Mouse (Mus musculus) stomach, embryonic 14.5 days (tissue): ENCODE measurements around the gene Bace2. TPM values are rescaled to one million over a fixed set of nuclear protein-coding genes. Genes with fewer than 3 reads are reported as not detected.

Source experiments
- ATAC-seq: fragments of 200-750 bp; cut with Nextera tagmentation; 2 replicates; pipeline ENCODE4 v1.8.0; 2017; ENCODE audit warnings: low read depth, moderate TSS enrichment; ENCODE audit not compliant: insufficient number of reproducible peaks, insufficient read depth, low FRiP score
- H3K27ac ChIP-seq: fragments of 300-500 bp; sonication (generic); 2 replicates; pipeline ENCODE4 v1.5.1; 2014; ENCODE audit warnings: mild to moderate bottlenecking, low read length, moderate library complexity, mixed read lengths
- H3K27me3 ChIP-seq: fragments of 300-500 bp; sonication (generic); 2 replicates; pipeline ENCODE4 v1.6.1; 2014; ENCODE audit warnings: low read length, control low read depth, mixed read lengths; ENCODE audit not compliant: control insufficient read depth, insufficient read depth
- H3K36me3 ChIP-seq: fragments of 300-500 bp; sonication (generic); 2 replicates; pipeline ENCODE4 v1.6.1; 2014; ENCODE audit warnings: mild to moderate bottlenecking, control low read depth, low read length, moderate library complexity, mixed read lengths; ENCODE audit not compliant: control insufficient read depth, insufficient read depth
- H3K4me1 ChIP-seq: fragments of 300-500 bp; sonication (generic); 2 replicates; pipeline ENCODE4 v1.6.1; 2014; ENCODE audit warnings: low read length, control low read depth, mixed read lengths; ENCODE audit not compliant: control insufficient read depth, insufficient read depth
- H3K4me2 ChIP-seq: fragments of 300-500 bp; sonication (generic); replicated peaks from 2 replicates; pipeline ENCODE4 v1.6.1; 2014; ENCODE audit warnings: low read depth, low read length, control low read depth
- H3K4me3 ChIP-seq: fragments of 300-500 bp; sonication (generic); 2 replicates; pipeline ENCODE4 v1.5.1; 2014; ENCODE audit warnings: low read depth, low read length, control low read depth
- H3K9ac ChIP-seq: fragments of 300-500 bp; sonication (generic); replicated peaks from 2 replicates; pipeline ENCODE4 v1.6.1; 2014; ENCODE audit warnings: low read depth, mild to moderate bottlenecking, control low read depth, low read length, moderate library complexity, mixed read lengths
- H3K9me3 ChIP-seq: fragments of 300-500 bp; sonication (generic); 2 replicates; pipeline ENCODE4 v1.6.1; 2016; ENCODE audit warnings: low read depth, low read length, control low read depth; ENCODE audit not compliant: control insufficient read depth
- WGBS: fragments of 180-500 bp; shearing (Covaris S2); extraction: QIAGEN DNeasy Blood & Tissue Kit; methylation state at CpG from one replicate; pipeline ENCODE4 v1.1.7; 2014; 5-methylcytosine and 5-hydroxymethylcytosine counted together
- polyA plus RNA-seq: library from polyadenylated mRNA; unstranded; fragments of >200 nt; fragmentation: Nextera tagmentation; extraction: Ambion mirVana; gene quantifications from 2 replicates; pipeline ENCODE4 v1.2.1, GENCODE M21; 2014

The Bace2 gene
- 89.0 and 110 TPM in 2 replicates for polyA plus RNA-seq

DNA sequence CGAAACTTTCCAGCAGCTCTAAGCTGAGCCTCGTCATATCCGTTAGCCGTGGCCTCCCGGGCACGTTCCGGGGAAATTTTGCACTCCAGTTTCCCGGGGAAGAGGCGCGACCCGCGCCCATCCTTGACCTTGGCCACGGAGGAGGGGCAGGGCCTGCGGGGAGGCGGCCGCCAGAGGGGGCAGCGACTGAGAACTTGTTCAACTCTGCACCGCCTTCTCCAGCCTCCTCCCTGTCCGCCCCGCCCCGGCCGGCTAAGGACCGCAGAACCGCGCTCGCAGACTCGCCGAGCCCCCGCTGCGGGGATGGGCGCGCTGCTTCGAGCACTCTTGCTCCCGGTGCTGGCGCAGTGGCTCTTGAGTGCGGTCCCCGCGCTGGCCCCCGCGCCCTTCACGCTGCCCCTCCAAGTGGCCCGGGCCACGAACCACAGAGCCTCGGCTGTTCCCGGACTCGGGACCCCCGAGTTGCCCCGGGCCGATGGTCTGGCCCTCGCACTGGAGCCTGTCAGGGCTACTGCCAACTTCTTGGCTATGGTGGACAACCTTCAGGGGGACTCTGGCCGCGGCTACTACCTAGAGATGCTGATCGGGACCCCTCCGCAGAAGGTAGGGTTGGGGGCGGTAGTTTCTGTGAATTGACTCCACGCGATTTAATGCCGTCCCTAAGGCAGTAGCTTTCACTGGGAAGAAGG, at the start of gene Bace2:
Bace2 (plus strand) TSS at position 244 of the 689 bp plus-strand sequence.
- H3K27me3 ChIP-seq: 0 out of 2 replicates have a peak, but pooled peaks cover 3% of the 10 kb centered on the region
- under 1% methylated on average over 58 of the region's 58 CpGs for WGBS
- peak within 1 kb of the TSS; percentile 98 for H3K4me2 ChIP-seq
- H3K36me3 ChIP-seq: no peaks in the 10 kb centered on the region
- ATAC-seq: peak; percentile 84
- H3K27ac ChIP-seq: peak within 1 kb of the TSS; percentile 27; the same call in 1 of the 2 replicates
- H3K4me3 ChIP-seq: peak within 1 kb of the TSS; percentile 53
- H3K9ac ChIP-seq: peak within 1 kb of the TSS; percentile 22; the same call in 1 of the 2 replicates
- H3K9me3 ChIP-seq: no peaks in the 10 kb centered on the region
- H3K4me1 ChIP-seq: no peaks in the 10 kb centered on the region

- no peaks in the 10 kb centered on the region for H3K27me3 ChIP-seq
- no peak overlapping the region for H3K27ac ChIP-seq
- no peak overlapping the region for H3K4me2 ChIP-seq
- ATAC-seq: no peak
- 70% methylated on average over 4 of the region's 4 CpGs for WGBS
- H3K4me3 ChIP-seq: no peak overlapping the region
- H3K36me3 ChIP-seq: no peaks in the 10 kb centered on the region
- H3K9me3 ChIP-seq: no peaks in the 10 kb centered on the region
- no peaks in the 10 kb centered on the region for H3K4me1 ChIP-seq
- no peak overlapping the region for H3K9ac ChIP-seq
These were observed 48.9 kb upstream of the Bace2 start for GRCm38 (mm10) chr16:97307594-97307993.

- ATAC-seq: no peak
- H3K27ac ChIP-seq: no peak overlapping the region
- H3K9ac ChIP-seq: no peak overlapping the region
These were observed 46.6 kb upstream of the Bace2 start for GRCm38 (mm10) chr16:97309796-97310569.

DNA sequence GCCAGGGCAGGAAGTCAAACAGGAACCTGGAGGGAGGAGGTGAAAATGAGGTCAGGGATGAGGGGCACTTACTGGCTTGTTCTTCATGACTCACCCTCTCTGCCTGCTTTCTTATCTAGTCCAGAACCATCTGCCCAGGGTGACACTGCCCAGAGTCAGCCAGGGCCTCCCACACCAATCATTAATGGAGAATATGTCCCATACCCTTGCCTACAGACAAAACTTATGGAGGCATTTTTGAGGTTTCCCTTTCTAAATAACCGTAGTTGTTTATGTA, 46.0 kb upstream of the Bace2 start:
- 49% methylated on average over 1 of the region's 1 CpGs for WGBS
- H3K4me2 ChIP-seq: no peak overlapping the region
- no peak overlapping the region for H3K9ac ChIP-seq
- no peaks in the 10 kb centered on the region for H3K4me1 ChIP-seq
- H3K9me3 ChIP-seq: no peaks in the 10 kb centered on the region
- H3K27ac ChIP-seq: no peak overlapping the region
- no peak for ATAC-seq
- no peak overlapping the region for H3K4me3 ChIP-seq
- no peaks in the 10 kb centered on the region for H3K27me3 ChIP-seq
- H3K36me3 ChIP-seq: no peaks in the 10 kb centered on the region

More at GRCm38 (mm10) chr16:97309796-97310569, 46.6 kb upstream of the Bace2 start:
- Histone ChIP-seq H3K27me3 (no peaks in the 10 kb centered on the region), H3K4me3 (no peak overlapping the region), H3K4me2 (no peak overlapping the region), H3K9me3 (no peaks in the 10 kb centered on the region), H3K4me1 (no peaks in the 10 kb centered on the region), H3K36me3 (no peaks in the 10 kb centered on the region)
- WGBS: 65% methylated on average over 4 of the region's 4 CpGs

GRCm38 (mm10) chr16:97312960-97313686, 43.4 kb upstream of the Bace2 start:
- Histone ChIP-seq H3K4me2 (no peak overlapping the region), H3K27me3 (no peaks in the 10 kb centered on the region), H3K4me1 (no peaks in the 10 kb centered on the region), H3K27ac (no peak overlapping the region), H3K9me3 (no peaks in the 10 kb centered on the region), H3K36me3 (no peaks in the 10 kb centered on the region), H3K4me3 (no peak overlapping the region), H3K9ac (no peak overlapping the region)
- peak; percentile 23; the same call in 1 of the 2 replicates for ATAC-seq
- WGBS: 24% methylated on average over 10 of the region's 10 CpGs

DNA sequence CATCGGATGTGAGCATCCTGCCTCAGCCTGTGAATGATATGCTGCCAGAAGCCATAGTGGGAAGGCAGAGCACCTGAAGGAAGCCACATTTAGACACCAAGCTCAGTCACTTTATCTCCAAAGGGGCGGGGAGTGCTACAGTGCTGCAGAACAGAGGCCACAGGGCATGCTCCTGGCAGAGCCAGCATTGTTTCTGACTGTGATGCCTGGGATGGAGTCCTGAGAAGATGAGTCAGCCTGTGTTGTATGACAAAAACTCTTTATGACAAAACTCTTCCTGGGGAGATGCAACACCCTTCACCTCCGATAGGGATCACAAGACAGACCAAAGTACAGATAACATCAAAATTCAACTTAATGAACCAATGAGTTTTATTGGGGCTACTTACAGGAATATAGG, 35.0 kb upstream of the Bace2 start:
- no peak for ATAC-seq
- no peaks in the 10 kb centered on the region for H3K36me3 ChIP-seq
- no peaks in the 10 kb centered on the region for H3K27me3 ChIP-seq
- H3K4me3 ChIP-seq: no peak overlapping the region
- H3K27ac ChIP-seq: no peak overlapping the region
- no peaks in the 10 kb centered on the region for H3K4me1 ChIP-seq
- WGBS: 71% methylated on average over 3 of the region's 3 CpGs
- H3K9ac ChIP-seq: no peak overlapping the region
- no peak overlapping the region for H3K4me2 ChIP-seq
- H3K9me3 ChIP-seq: no peaks in the 10 kb centered on the region

DNA sequence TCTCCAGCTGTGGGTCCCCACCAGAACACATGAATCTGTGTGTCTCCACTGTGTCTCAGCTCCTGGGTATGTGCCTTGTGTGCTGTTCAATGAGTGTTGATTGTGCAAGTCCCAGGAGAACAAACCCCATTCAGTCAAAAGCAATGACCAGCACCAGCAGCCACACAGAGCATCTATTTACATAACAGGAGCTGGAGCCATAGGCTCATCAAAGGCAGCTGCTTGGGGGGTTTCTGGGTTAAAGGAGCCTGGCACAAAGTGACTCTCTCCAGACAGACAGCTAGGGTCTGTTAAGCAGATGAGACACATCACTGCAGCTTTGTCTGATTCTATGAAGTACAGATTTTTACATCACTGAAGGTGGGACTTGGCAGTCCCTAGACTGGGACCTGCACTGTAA, 33.9 kb upstream of the Bace2 start:
- H3K27me3 ChIP-seq: no peaks in the 10 kb centered on the region
- no peaks in the 10 kb centered on the region for H3K4me1 ChIP-seq
- H3K36me3 ChIP-seq: no peaks in the 10 kb centered on the region
- ATAC-seq: no peak
- no peaks in the 10 kb centered on the region for H3K9me3 ChIP-seq
- H3K27ac ChIP-seq: no peak overlapping the region
- H3K4me2 ChIP-seq: no peak overlapping the region
- H3K9ac ChIP-seq: no peak overlapping the region
- H3K4me3 ChIP-seq: no peak overlapping the region

DNA sequence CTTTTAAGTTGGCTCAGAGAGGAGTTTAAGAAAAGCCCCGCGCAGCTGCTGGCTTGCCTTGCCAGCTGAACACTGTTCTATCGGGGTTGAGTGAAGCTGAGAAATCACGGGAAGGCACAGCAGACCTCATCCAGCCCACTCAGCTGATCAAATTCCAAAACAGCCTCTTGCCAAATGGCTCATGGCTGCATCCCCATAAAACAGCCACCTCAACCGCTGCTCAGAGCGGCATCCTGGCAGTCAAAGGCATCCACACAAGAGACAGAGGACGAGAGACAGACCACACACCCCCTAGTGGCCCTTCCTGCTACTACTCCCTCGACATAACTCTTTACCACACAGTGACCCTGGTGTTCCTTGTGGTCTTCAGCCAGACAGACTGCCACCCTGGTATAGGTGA, 30.6 kb upstream of the Bace2 start:
- Histone ChIP-seq H3K4me3 (no peak overlapping the region), H3K4me2 (no peak overlapping the region), H3K4me1 (no peaks in the 10 kb centered on the region), H3K9ac (no peak overlapping the region), H3K27me3 (no peaks in the 10 kb centered on the region), H3K36me3 (no peaks in the 10 kb centered on the region), H3K27ac (no peak overlapping the region), H3K9me3 (no peaks in the 10 kb centered on the region)
- 0 out of 2 replicates have a peak, but pooled peaks have one; percentile 33 for ATAC-seq
- WGBS: 30% methylated on average over 8 of the region's 8 CpGs
